Mouse (Mus musculus) cerebellum, adult 2 months (tissue): Measurements from ENCODE around the gene Cep97. TPM values are rescaled to one million over a fixed set of nuclear protein-coding genes. Genes with fewer than 3 reads are reported as not detected.

Experiments
- DNase-seq, 2 experiments: peaks; one replicate each; pipeline ENCODE4 v3.0.0; 2021
- H3K27ac ChIP-seq: fragments of 200-500 bp; 2 replicates; pipeline ENCODE4 v1.5.1; 2012; ENCODE audit warnings: low read length, control low read depth, inconsistent platforms; ENCODE audit not compliant: insufficient read depth
- H3K27me3 ChIP-seq: fragments of 200-500 bp; 2 replicates; pipeline ENCODE4 v1.6.1; 2012; ENCODE audit warnings: inconsistent platforms, mild to moderate bottlenecking, low read length, moderate library complexity; ENCODE audit not compliant: control insufficient read depth, insufficient read depth
- H3K4me1 ChIP-seq: fragments of 200-500 bp; 2 replicates; pipeline ENCODE4 v1.6.1; 2011; ENCODE audit warnings: low read length; ENCODE audit not compliant: control insufficient read depth, insufficient read depth
- H3K4me3 ChIP-seq: fragments of 200-500 bp; replicated peaks from 2 replicates; pipeline ENCODE3; 2011; ENCODE audit warnings: mild to moderate bottlenecking, low read depth, low read length, control low read depth; ENCODE audit not compliant: insufficient read depth
- CTCF ChIP-seq: fragments of 200-500 bp; IDR thresholded peaks from 2 replicates; pipeline ENCODE4 v1.5.1; 2011; ENCODE audit warnings: low read depth, mild to moderate bottlenecking, control low read depth, low read length, moderate library complexity, borderline replicate concordance; ENCODE audit not compliant: insufficient read depth
- POLR2A ChIP-seq: fragments of 200-500 bp; IDR thresholded peaks from 2 replicates; pipeline ENCODE4 v1.6.1; 2011; ENCODE audit warnings: low read length, control low read depth, borderline replicate concordance; ENCODE audit not compliant: insufficient read depth
- WGBS: fragments of 180-500 bp; shearing (Covaris S2); methylation state at CpG from one replicate; pipeline ENCODE4 v1.1.7; 2018; 5-methylcytosine and 5-hydroxymethylcytosine counted together
- polyA plus RNA-seq: library from polyadenylated mRNA; depleted of rRNA; stranded (reverse); fragments of >200 nt; gene quantifications from 2 replicates; pipeline ENCODE4 v1.2.3, GENCODE M21; 2012

Gene Cep97
- polyA plus RNA-seq, 1 experiment = 11.5 TPM

DNA sequence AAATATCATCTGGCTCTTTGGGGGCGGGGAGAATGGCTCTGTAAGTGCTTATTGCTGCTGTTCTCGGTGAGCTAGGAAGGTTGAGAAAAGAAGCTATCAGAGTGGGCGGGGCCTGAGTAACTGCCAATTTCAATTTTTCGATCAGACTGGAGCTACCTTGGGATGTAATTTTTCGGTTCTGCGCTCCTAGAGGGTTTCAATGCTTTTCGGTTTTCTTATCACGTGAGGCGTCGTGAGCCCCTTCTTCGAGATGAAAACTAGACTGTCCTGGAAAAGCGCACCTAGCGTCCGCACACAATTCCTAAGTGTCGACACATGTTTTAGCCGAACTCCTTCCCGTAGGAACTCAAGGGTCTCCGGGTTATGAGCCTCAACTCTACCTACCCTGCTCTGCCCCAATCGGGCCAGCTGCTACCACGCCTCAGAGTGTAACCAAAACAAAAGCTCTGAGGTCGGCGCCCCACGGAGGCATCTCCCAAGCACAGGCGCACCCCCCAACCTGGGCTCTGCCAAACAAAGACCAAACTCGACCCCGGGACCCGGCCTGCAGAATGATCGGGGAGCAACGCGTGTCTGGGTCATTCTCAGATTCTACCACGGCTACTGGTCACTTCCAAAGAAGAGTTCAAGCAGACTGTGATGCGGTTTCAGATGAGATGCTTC, 843 bp downstream of the Cep97 start:
- no peaks in the 10 kb centered on the region for H3K4me1 ChIP-seq

DNA sequence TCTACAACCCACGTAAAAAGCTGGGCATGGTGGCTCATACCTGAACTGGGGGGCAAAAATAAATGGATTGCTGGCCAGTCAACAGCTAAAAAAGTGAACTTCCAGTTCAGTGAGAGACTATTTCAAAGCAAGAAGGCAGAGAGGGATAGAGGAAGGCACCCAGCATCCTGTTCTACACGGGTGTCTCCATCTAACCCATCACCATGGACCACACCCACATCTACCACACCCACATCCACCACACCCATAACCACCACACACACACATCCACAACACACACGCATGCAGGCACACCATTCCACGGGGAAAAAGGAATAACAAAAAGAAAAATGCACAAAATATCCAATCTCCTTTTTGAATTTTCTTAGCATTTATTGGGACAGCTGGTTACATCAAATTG, 10.6 kb downstream of the Cep97 start:
- 94% methylated on average over 4 of the region's 4 CpGs for WGBS
- DNase-seq = no peak
- H3K4me3 ChIP-seq = no peak overlapping the region
- no peaks in the 10 kb centered on the region for H3K27me3 ChIP-seq
- no peak overlapping the region for H3K27ac ChIP-seq
- TF ChIP-seq POLR2A = no peak
- no peak for TF ChIP-seq CTCF
- H3K4me1 ChIP-seq = no peaks in the 10 kb centered on the region

More for the DNA sequence above, 843 bp downstream of the Cep97 start:
- Histone ChIP-seq H3K27me3 (no peaks in the 10 kb centered on the region), H3K27ac (peak overlapping the region; percentile 32), H3K4me3 (peak overlapping the region; percentile 67)
- under 1% methylated on average over 32 of the region's 32 CpGs for WGBS
- TF ChIP-seq POLR2A = no peak
- no peak for TF ChIP-seq CTCF
- no peak for DNase-seq

DNA sequence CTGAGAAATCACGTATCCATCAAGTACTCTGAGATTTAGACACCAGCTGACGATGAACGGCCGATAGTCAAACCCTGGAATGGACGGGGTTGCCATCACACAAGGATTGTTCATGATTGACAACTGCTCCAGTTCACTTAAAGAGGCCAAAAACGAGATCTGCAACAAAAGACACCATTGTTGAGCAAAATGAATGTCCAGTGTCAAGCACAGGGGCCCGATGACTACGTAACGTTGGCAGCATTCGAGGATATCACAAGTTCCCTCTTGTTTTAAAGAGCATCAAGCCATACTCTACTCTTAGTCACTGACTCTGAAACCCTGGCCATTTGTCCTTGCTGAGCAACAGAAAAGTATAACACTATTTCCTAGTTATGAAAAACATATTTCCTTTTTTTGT, 12.6 kb downstream of the Cep97 start:
- H3K27ac ChIP-seq = no peak overlapping the region
- H3K4me1 ChIP-seq = no peaks in the 10 kb centered on the region
- no peak for DNase-seq
- 91% methylated on average over 10 of the region's 10 CpGs for WGBS
- no peaks in the 10 kb centered on the region for H3K27me3 ChIP-seq
- no peak overlapping the region for H3K4me3 ChIP-seq
- TF ChIP-seq CTCF (no peak), POLR2A (no peak)

DNA sequence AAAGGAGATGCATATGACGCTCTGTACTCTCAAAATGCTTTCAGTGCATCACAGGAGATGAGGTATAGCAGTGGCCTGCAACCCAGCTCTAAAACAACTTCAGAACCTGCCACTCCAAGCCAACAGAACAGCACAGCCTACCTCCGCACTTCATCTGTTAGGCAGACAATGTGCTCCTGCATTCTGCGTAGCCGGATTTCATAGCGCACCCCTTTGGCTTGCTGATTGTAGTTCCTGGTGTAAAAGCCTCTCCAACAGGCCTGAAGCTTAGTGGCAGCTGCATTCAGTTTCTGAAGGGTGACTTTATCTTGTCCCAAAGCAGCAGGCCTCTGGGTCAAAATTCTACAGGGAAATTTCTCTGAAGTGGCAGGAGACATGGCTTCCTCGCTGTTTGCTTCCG, 19.9 kb downstream of the Cep97 start:
- Histone ChIP-seq H3K4me3 (no peak overlapping the region), H3K27me3 (no peaks in the 10 kb centered on the region), H3K4me1 (no peaks in the 10 kb centered on the region), H3K27ac (no peak overlapping the region)
- 96% methylated on average over 7 of the region's 7 CpGs for WGBS
- DNase-seq = no peak
- no peak for TF ChIP-seq CTCF
- TF ChIP-seq POLR2A = no peak

DNA sequence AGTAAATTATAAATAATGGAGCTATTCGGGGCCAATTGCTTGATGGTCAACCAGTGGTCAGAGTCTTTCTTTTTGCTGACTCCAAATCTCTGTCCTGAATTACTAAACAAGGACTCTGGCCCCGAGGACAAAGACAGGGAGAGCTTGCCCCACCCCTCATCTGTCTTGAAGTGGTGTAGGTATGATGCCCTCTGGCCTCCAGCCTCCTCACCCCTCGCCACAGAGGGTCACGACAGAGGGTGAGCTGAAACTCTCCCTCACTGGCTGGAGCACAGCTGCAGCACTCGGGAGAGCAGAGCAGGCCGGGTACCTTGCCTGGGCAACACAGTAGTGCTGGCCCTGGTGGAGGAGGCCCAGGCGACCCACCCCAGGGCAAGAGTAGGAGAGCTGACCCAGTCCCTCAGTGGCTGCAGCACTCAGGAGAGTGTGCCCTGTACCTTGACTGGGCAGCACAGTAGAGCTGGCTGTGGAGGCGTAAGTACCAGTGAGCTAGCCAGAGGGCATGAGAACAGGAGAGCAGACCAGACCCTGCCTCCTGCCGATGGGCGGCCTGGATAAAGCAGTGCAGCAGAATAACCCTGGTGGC, 24.4 kb downstream of the Cep97 start:
- Histone ChIP-seq H3K4me3 (no peak overlapping the region), H3K27me3 (no peaks in the 10 kb centered on the region), H3K4me1 (no peaks in the 10 kb centered on the region), H3K27ac (no peak overlapping the region)
- TF ChIP-seq POLR2A = no peak
- no peak for TF ChIP-seq CTCF
- no peak for DNase-seq
- 91% methylated on average over 10 of the region's 10 CpGs for WGBS

DNA sequence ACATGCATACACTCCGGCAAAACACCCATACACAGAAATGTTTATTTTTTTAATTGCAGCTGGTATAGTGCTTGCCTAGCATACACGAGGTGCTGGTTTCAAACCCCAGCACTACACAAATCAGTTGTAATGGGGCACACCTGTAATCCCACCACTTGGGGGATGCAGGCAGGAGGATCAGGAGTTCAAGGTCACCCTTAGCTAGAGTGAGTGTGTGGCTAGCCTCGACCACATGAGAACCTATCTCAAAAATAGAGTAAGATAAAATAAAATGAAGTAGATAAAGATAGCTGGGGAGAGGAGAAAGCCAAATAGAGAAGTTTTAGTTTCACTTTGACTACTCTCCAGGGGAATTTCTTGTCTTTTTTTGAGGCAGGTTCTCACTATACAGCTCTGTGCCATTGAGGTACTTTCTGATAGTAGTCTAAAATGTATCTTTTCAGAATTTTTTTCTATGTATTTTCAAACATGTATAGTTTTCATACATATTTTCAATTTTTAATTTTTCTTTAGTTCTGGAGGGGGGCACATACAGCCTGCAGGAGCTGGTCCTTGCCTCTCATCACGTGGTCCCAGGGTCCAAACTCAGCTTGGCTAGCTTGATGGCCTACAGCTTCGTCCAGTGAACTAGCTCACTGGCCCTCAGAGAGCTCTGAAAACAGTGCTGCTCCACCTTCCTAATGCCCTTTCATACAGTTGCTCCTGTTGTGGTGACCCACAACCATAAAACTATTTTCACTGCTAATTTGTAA, 27.6 kb downstream of the Cep97 start:
- Histone ChIP-seq H3K4me3 (no peak overlapping the region), H3K27ac (no peak overlapping the region), H3K4me1 (no peaks in the 10 kb centered on the region), H3K27me3 (no peaks in the 10 kb centered on the region)
- TF ChIP-seq CTCF = no peak
- TF ChIP-seq POLR2A = no peak
- no peak for DNase-seq
- 91% methylated on average over 5 of the region's 5 CpGs for WGBS

DNA sequence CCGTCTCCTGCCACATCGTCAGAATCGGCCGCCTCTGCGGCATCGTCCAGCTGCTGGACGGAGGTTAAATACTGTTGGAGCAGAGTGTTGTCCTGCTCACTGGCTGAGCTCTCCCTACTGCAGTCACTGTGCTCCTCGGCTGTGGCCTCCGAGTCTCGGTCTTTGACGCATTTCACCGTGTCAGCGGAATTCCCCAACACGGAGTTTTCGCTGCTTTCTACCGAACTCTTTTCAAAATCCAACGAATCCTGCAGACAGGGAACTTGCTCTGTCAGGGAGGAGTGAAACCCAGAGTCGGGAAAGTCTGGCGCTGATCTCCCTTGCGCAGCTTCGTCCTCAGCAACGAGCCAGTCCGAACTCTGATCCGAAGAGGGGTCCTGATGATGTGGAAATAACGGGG, 29.3 kb downstream of the Cep97 start:
- no peak overlapping the region for H3K4me3 ChIP-seq
- TF ChIP-seq CTCF (no peak), POLR2A (no peak)
- no peak overlapping the region for H3K27ac ChIP-seq
- no peaks in the 10 kb centered on the region for H3K4me1 ChIP-seq
- DNase-seq = no peak
- no peaks in the 10 kb centered on the region for H3K27me3 ChIP-seq
- 91% methylated on average over 25 of the region's 25 CpGs for WGBS
